Mouse (Mus musculus) ovary, postnatal 10 days (tissue): ENCODE results near the gene Gm45208.
A peak's percentile ranks its signal among the peaks of the same experiment; 100 is the strongest.
"Not testable (repeated sequence)": the region's sequence is repeated elsewhere in the genome, so short reads cannot be mapped to it uniquely, and the experiment has no call there.

Experiments
- DNase-seq: peaks from one replicate; pipeline ENCODE4 v3.0.0; 2022; ENCODE audit warnings: low spot score

Gm45208 gene

GRCm38 (mm10) chrX:7728215-7728921 is 6.3 kb downstream of the Gm45208 start, which contains the start of gene Praf2:
TSS of gene Praf2 (plus strand) at chrX:7728439.
- DNase-seq: peak; percentile 26

- DNase-seq: no peak
These were observed 6.8 kb downstream of the Gm45208 start for GRCm38 (mm10) chrX:7728922-7729265.

DNA sequence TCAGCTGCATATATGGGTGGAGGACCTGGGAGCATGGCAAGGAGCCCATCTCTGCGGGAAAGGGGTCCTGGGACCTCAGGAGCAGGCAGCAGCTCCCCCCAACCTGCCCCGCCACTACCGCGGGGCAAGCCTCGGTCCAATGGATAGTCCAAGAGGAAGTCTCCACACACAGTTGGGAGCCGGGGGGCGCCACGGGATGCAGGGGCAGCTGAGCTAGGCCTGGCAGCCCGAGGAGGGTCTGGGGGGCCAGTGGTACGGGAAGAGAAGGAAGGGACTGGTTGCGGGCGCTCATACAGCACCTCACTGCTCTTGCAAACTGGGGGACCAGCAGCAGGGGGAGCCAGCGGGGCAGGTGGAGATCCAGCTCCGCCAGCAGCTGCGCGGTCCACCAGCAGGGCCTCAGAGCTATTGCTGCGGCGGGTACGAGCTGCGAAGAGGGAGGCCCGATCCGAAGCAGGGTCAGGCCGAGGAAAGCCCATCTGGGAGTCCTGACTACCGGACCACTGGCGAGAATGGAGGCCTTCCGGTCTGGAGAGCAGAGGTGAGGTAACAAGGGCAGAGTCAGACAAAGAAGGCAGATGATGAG is 11.6 kb downstream of the Gm45208 start:
- no peak for DNase-seq

DNA sequence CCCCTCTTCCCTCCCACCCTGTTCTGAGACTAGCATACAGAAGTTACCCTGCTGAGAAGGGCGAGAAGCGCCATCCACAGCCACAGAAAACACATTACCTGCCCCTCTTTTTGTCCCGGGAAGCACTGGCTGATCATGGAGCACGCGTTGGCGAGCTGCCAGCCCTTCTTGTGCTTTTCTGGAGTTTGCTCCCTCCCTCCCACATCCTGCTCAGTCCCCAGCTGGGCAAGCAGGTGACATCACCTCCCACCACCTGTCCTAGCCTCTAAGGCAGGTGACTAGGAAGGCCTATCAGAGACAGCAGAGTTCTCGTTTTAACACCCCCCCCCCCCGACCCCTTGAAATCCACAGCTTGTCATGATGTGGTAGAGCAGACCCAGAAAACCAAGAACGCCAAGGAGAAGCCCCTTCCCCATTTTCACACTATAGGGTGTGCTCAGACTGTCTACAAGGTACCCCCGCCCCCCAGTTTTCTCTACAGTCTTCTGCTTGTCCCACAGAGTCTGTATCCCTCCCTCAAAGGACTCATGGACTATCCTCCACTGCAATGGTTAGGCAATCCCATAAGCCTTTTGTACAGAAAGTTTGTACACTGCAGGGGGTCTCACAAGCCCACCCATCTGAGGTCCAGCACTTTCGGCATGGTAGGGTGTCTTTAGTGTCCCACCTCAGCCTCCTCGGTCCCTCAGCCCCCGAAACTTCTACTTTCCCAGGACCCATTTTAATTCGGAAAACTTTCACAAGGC is 17.5 kb downstream of the Gm45208 start:
- DNase-seq: no peak

DNA sequence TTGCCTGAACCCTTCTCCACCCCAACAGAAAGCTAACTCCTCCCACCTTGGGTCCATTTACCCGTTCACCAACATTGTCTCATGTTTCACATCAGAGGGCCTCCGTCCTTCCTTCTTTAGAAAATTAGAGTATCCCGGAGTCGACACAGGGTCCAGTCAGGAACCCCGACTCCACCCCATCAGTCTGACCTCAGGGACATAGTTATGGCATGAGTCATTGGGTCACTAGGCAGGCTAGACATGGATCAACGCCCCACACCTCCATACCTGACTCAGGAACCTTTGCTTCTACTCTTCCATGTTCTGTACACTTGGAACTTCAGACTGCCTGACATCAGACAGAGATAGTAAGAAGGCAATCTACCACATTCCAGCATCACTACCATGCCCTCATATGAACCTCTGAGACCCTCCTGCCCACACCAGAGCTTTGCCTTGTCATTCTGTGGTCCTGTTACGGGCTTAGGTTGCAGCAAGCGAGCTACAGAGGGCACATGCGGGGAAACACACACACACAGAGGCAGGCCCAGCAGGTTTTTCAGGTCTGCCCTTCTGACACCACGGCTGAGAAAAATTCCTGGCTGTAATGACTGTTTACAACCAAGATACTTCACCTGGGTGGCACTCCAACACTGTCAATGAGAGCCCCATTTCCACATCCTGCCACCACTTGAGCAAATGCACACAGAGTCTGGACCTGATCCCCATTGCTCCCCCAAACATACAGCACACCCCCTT is 18.2 kb downstream of the Gm45208 start:
- DNase-seq: no peak

DNA sequence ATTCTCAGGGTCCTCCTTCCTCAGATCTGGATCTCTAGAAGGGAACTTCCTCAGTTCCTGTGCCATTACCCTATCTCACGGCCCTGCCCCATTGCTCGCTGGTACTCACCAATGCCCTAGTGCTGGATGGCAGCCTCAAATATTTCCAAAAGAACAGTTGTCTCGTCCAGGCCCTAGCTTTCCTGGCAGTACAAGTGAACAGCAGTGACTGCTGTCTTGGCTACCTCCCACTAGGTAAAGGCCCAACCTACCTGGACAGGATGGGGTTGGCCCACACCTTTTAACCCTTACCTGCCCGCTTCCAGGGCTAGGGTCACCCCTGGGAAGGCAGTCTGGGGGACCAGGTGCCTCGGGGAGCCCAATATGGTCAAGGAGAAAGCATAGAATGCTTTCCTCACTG is 19.1 kb downstream of the Gm45208 start:
- DNase-seq: no peak

- no peak for DNase-seq
These were observed 21.4 kb downstream of the Gm45208 start for GRCm38 (mm10) chrX:7743470-7743869.

- DNase-seq: no peak
These were observed 22.9 kb downstream of the Gm45208 start for GRCm38 (mm10) chrX:7744940-7745339.

GRCm38 (mm10) chrX:7745429-7745828 is 23.4 kb downstream of the Gm45208 start:
- DNase-seq: no peak

- no peak for DNase-seq
These were observed 28.5 kb downstream of the Gm45208 start, which contains the start of gene Ccdc120 for GRCm38 (mm10) chrX:7750432-7751116. TSS of gene Ccdc120 (minus strand) at chrX:7750905.

DNA sequence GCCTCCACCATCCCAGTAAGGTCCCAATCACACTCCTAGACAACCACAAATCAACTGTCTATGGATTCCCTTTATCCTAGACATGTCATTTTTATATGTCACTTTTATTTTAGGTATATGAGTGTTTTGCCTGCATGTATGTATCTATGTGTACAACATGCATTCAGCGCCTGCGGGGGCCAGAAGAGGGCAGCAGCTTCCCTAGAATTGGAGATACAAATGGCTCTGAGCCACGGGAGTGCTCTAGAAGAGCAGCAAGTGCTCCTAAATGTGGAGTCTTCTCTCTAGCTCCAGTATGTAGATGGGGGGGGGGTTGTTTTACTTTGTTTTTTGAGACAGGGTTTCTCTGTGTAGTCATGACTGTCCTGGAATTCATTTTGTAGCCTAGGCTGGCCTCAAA is 31.6 kb downstream of the Gm45208 start:
- not testable (repeated sequence) for DNase-seq

DNA sequence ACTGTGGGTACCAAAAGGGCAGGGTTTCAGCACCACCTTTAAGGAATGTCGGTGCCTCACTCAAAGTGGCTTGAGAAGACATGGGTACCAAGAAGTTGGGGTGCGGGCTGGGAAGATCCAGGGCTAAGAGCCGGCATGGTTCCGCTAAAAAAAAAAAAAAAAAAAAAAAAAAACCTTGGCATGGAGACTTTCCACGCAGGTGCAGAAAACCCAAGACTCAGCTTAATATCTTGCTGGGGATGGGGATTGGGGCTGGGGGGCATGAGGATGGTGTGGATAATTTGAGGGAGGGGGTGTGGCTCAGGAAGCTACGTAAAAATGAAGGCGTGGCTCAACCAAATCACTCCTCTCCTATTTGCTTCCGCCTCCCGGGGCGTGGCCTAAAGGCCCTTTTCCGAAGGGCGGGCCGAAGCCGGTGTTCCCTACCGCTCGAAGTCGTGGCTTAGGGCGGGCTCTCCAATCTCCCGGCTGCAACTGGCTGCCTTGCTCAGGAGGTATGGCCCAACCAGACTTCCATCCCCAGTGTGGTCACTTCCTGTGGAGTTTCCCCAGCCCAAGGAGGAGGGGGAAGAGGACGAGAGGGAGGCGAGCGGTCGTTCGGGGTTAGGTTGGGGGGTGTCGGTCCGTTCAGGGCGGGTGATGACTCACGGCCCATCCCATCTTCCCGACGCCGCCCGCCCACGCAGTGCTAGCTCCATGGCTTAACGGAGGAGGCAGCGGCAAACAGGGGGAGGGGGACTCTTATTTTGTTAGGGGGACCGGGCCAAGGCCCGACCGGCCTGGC is 40.3 kb downstream of the Gm45208 start, which contains the start of gene Tfe3:
Gene Tfe3, plus strand, starts transcription at position 424 of the 784 bp plus-strand sequence.
- peak; percentile 35 for DNase-seq

DNA sequence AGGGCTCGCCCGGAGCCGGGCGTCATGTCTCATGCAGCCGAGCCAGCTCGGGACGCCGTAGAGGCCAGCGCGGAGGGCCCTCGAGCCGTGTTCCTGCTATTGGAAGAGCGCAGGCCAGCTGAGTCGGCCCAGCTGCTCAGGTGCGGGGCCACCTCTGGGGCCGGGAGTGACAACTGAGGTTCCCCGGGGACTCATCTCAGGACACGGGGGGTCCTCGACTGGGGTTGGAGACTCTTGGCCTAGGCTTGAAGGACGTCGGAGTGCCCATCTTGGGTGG is 40.8 kb downstream of the Gm45208 start:
- no peak for DNase-seq

DNA sequence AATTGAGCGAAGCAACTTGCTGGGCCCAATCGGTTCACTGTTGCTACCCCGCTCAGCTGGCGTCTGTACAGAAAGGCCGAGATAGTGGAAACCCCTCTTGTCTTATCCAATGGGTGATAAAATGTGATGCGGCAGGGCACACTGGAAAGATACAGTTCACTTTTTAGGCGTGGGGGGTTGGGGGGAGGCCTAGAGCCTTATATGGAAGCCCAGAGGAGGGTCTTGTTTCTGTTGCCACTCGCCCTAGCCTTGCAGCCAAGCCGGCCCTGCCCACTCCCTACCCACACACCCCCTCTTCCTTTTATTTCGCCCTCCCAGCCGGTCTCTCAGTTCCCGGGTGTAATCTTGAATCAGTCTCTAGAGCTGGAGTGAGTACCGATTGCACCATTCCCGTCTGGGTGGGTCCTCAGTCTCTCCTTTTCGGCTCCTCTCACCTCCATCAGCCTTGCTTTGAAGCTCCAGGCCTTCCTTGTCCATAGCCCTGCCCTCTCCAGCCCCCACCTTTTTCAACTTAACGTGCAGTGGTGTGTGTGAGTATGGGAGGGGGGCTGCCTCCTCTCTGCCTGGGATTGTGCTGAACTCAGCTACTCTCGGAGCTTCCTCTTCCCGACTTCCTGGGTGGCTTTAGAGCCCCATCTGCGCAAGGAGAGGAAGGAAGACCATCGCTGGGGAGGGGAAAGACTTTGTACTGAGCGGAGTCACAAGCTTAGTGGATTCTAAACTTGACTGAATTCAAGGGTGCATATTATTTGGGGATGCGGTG is 41.8 kb downstream of the Gm45208 start:
- no peak for DNase-seq

GRCm38 (mm10) chrX:7764657-7765280 is 42.7 kb downstream of the Gm45208 start:
- DNase-seq: no peak

- DNase-seq: no peak
These were observed 43.2 kb downstream of the Gm45208 start for GRCm38 (mm10) chrX:7765281-7765670.

DNA sequence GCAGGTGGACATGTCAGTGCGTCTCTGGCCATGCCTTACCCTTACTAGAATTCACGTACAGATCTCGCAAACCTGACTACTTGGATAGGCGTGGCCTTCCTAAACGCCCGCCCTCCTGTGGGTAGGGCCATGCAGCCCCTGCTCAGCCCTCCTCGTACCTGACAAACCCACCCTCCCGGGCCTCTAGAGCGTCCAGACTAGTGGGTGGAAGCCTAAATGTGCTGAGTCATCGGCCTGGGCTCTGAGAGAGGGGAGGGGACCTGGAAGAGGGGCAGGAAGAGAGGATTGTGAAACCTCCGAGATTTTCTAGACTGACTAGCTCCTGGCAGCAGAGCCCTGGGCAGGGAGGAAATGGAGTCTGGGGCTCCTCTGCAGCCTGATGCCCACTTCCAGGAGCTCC is 43.7 kb downstream of the Gm45208 start:
- no peak for DNase-seq

DNA sequence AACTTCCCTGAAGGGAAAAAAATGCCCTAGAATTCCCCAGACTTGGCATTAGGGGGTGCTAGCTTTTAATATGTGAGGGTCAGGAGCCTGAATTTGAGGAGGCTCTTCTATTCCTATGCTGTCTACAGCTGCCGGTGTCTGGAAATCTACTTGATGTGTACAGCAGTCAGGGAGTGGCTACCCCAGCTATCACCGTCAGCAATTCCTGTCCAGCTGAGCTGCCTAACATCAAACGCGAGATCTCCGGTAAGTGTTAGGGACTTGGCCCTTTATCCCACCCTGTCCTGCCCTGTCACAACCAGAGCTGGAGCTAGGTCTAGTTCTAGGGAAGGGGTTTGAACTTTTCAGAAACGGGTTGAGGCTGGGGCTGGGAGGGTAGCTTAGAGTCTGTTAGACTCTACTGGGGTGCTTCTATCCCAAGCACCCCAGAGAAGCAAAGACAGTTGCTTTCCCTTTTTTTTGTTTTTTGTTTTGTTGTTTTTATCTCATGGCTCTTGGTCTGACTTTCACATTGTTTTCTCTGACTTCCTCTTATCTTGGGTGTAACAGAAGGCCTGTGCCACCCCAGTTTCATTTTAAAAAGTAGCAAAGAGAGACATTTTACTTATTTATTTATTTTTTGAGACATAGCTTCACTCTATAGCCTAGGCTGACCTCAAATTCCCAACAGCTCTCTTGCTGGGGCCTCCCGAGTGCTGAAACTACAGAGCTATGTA is 47.4 kb downstream of the Gm45208 start:
- DNase-seq: no peak

DNA sequence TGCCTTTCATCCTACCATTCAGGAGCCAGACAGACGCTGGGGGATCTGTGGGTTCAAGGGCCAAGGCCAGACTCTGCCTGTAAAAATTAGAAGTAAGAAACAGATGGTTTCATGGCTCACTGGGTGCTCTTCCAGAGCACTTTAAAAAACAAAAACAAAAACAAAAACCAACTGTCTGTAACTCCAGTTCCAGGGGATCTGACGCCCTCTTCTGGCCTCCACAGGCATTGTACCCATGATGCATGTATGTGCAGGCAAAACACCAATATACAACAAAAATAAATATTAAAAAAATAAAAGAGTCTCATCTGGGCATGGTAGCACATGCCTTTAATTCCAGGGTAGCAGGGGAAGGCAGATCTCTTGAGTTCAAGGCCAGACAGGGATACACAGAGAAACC is 50.7 kb downstream of the Gm45208 start:
- DNase-seq: no peak
